Mouse (Mus musculus): Measurements from ENCODE around the gene Galr3. TPM values are rescaled to one million over a fixed set of nuclear protein-coding genes. Genes with fewer than 3 reads are reported as not detected.

Gene Galr3
- total and polyA plus RNA-seq, 3 experiments = not detected

DNA sequence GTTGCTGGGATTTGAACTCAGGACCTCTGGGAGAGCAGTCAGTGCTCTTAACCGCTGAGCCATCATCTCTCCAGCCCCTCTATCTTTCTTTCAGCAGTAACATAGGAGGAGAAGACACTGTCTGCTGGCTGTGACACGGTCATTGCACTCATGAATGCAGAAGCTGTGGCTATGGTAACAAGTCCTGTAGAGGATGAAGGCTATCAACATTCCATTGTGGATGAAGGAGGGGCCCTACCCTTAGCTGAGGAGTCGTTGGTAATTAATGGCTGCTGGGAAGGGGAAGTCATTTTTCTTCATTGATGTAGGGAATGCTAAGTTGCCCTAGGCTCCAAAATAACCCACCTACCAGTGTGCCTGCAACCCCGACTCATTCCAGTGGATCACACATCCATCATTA is 23.5 kb upstream of the Galr3 start:
- Histone ChIP-seq H3K9ac (ENCODE audit: low read depth, low read length) (no peak overlapping the region), H3K27ac (no peak overlapping the region), H3K4me3 (no peak overlapping the region), H3K79me2 (replicated peaks; ENCODE audit: control insufficient read depth, insufficient read depth, low read length) (no peaks in the 10 kb centered on the region), H3K27me3 (ENCODE audit: control insufficient read depth, insufficient read depth, low read length) (no peaks in the 10 kb centered on the region), H3K36me3 (ENCODE audit: control insufficient read depth, insufficient read depth, low read length) (no peaks in the 10 kb centered on the region), H3K4me1 (ENCODE audit: control insufficient read depth, insufficient read depth, low read length) (no peaks in the 10 kb centered on the region)
- intact Hi-C loops (cut with DNase I) = no loop called here
- DNase-seq = no peak
- WGBS = 53% methylated on average over 4 of the region's 4 CpGs
- TF ChIP-seq CTCF (IDR thresholded peaks at IDR 0.05) (no peak), POLR2A (IDR thresholded peaks at IDR 0.05; ENCODE audit: insufficient read depth, low read depth, low read length) (no peak), EP300 (IDR thresholded peaks at IDR 0.05; ENCODE audit: insufficient read depth, low read depth, low read length) (no peak)

DNA sequence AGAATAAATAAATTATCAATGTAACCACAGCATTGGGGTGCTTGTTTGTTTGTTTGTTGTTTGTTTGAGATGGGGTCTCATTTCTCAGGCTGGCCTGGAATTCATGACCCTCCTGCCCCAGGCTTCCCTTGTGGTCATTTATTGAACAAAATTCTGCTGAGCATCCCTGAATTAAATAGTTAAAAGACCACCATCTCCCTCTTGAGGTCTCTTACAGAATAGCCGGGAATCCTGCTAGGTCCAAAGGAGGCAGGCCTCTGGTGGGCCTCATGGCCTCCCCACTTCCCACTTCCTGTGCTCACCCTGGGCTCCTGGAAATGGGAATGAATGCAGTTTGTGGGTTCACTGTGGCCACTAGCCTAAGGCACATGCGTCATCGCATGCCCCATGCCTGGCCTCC is 22.8 kb upstream of the Galr3 start:
- no peaks in the 10 kb centered on the region for H3K4me1 ChIP-seq (ENCODE audit: control insufficient read depth, insufficient read depth, low read length)
- no peaks in the 10 kb centered on the region for H3K79me2 ChIP-seq (replicated peaks; ENCODE audit: control insufficient read depth, insufficient read depth, low read length)
- no peaks in the 10 kb centered on the region for H3K36me3 ChIP-seq (ENCODE audit: control insufficient read depth, insufficient read depth, low read length)
- TF ChIP-seq CTCF (IDR thresholded peaks at IDR 0.05) (no peak), POLR2A (IDR thresholded peaks at IDR 0.05; ENCODE audit: insufficient read depth, low read depth, low read length) (no peak), EP300 (IDR thresholded peaks at IDR 0.05; ENCODE audit: insufficient read depth, low read depth, low read length) (no peak)
- no peak overlapping the region for H3K4me3 ChIP-seq
- no peak for DNase-seq
- H3K27ac ChIP-seq = no peak overlapping the region
- intact Hi-C loops (cut with DNase I) = no loop called here
- no peak overlapping the region for H3K9ac ChIP-seq (ENCODE audit: low read depth, low read length)
- 65% methylated on average over 3 of the region's 3 CpGs for WGBS
- H3K27me3 ChIP-seq (ENCODE audit: control insufficient read depth, insufficient read depth, low read length) = no peaks in the 10 kb centered on the region

DNA sequence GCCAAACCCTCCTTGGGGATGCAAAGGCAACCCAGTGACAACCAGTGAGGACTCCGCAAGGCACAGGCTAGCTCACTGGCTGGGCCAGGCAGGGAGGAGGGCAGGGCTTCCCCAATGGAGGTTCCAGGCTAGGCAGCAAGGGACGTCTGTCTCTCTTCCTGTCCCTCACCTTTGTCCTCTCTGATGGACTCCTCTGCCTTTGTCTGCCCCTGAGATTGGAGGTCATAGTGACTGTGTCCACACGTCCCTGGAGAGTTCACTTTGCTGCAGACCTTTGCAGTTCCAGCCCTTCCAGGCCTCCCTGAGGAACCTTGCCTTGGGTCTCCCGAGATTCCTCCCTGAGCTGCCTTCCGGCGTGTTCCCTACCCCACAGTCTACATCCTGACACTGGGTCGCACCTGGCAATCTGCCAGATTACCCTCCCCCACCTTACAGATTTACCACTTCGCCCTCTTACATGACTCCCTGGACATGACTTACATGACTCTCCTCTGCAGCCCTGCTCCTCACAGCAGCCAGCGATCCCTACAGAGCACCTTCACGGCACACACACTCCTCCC is 18.9 kb upstream of the Galr3 start:
- no peak overlapping the region for H3K27ac ChIP-seq
- peaks cover 1% of the 10 kb centered on the region for H3K4me1 ChIP-seq (ENCODE audit: control insufficient read depth, insufficient read depth, low read length)
- intact Hi-C loops (cut with DNase I) = no loop called here
- H3K9ac ChIP-seq (ENCODE audit: low read depth, low read length) = no peak overlapping the region
- 45% methylated on average over 10 of the region's 10 CpGs for WGBS
- H3K79me2 ChIP-seq (replicated peaks; ENCODE audit: control insufficient read depth, insufficient read depth, low read length) = no peaks in the 10 kb centered on the region
- TF ChIP-seq POLR2A (IDR thresholded peaks at IDR 0.05; ENCODE audit: insufficient read depth, low read depth, low read length) (no peak), EP300 (IDR thresholded peaks at IDR 0.05; ENCODE audit: insufficient read depth, low read depth, low read length) (no peak), CTCF (IDR thresholded peaks at IDR 0.05) (no peak)
- H3K4me3 ChIP-seq = no peak overlapping the region
- no peak for DNase-seq
- H3K27me3 ChIP-seq (ENCODE audit: control insufficient read depth, insufficient read depth, low read length) = no peaks in the 10 kb centered on the region
- no peaks in the 10 kb centered on the region for H3K36me3 ChIP-seq (ENCODE audit: control insufficient read depth, insufficient read depth, low read length)

DNA sequence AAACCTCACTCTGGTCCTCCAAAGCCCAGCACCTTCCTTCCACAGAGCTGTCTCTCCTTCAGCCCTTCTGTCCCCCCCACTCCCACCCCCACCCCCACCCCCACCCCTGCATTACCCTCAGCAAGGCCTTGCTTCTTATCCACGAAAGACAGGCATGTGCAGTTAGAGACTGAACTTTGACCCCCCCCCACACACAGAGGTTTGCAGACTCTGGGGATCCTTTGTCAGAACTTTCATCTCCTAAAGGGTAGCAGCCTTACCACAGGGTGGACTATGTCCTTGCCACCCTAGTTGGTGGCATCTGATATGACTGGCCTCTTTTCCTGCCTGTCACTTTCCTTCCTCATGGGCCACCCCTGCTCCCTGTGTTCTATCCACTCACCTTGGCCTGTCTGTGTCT is 18.3 kb upstream of the Galr3 start:
- 69% methylated on average over 1 of the region's 1 CpGs for WGBS
- Histone ChIP-seq H3K4me3 (no peak overlapping the region), H3K36me3 (ENCODE audit: control insufficient read depth, insufficient read depth, low read length) (no peaks in the 10 kb centered on the region), H3K27me3 (ENCODE audit: control insufficient read depth, insufficient read depth, low read length) (no peaks in the 10 kb centered on the region), H3K27ac (no peak overlapping the region), H3K4me1 (ENCODE audit: control insufficient read depth, insufficient read depth, low read length) (peaks cover 1% of the 10 kb centered on the region), H3K9ac (ENCODE audit: low read depth, low read length) (no peak overlapping the region), H3K79me2 (replicated peaks; ENCODE audit: control insufficient read depth, insufficient read depth, low read length) (no peaks in the 10 kb centered on the region)
- intact Hi-C loops (cut with DNase I) = no loop called here
- TF ChIP-seq EP300 (IDR thresholded peaks at IDR 0.05; ENCODE audit: insufficient read depth, low read depth, low read length) (no peak), POLR2A (IDR thresholded peaks at IDR 0.05; ENCODE audit: insufficient read depth, low read depth, low read length) (no peak), CTCF (IDR thresholded peaks at IDR 0.05) (no peak)
- no peak for DNase-seq

DNA sequence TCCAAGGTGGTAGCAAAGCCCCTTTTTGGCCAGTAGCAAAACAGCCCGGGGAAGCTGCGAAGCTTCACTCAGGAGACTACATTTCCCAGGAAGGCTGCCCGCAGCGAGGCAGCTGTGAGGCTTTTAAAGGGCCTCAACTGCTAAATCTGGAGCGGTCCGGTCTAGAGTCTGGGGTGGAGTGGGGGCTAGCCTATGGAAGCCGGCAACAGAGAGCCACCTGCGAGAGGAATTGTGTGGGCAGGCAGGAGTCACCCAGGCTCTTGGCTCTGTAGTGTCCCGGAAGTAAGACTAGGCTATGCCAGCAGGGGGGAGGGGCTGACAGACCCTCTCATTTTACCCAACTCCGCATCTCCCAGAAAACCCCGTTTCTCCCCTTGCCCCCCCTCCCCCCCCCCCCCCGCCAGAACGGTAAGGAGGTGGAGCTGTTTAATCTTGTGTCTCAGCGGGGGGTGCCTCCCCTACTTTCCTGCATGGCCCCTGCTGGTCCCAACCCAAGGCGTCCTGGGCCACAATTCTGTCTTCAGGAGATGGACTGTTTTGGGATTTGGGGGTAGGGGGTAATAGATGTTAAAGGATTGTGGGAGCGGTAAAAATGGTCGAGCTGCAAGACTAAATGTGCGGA is 15.9 kb upstream of the Galr3 start:
- Histone ChIP-seq H3K79me2 (replicated peaks; ENCODE audit: control insufficient read depth, insufficient read depth, low read length) (no peaks in the 10 kb centered on the region), H3K27ac (no peak overlapping the region; the same call in 1 of the 2 replicates), H3K36me3 (ENCODE audit: control insufficient read depth, insufficient read depth, low read length) (no peaks in the 10 kb centered on the region), H3K4me3 (peak overlapping the region; percentile 17), H3K4me1 (ENCODE audit: control insufficient read depth, insufficient read depth, low read length) (peaks cover 1% of the 10 kb centered on the region), H3K27me3 (ENCODE audit: control insufficient read depth, insufficient read depth, low read length) (no peaks in the 10 kb centered on the region), H3K9ac (ENCODE audit: low read depth, low read length) (peak overlapping the region; percentile 41; the same call in 1 of the 2 replicates)
- TF ChIP-seq POLR2A (IDR thresholded peaks at IDR 0.05; ENCODE audit: insufficient read depth, low read depth, low read length) (no peak), EP300 (IDR thresholded peaks at IDR 0.05; ENCODE audit: insufficient read depth, low read depth, low read length) (no peak), CTCF (IDR thresholded peaks at IDR 0.05) (no peak)
- intact Hi-C loops (cut with DNase I) = loop anchor here (2.0 to 5.0 kb wide), 2 partner anchors 41 to 113 kb away; partner anchors contain the start of gene Pdxp
- 21% methylated on average over 18 of the region's 18 CpGs for WGBS
- DNase-seq = no peak

Measured in heart, adult 2 months (tissue).